Mouse (Mus musculus) urinary bladder, postnatal 10 days (tissue): ENCODE measurements at regions not wholly inside any gene's neighbourhood (a gene's known extent, or its start where the extent isn't known, plus 50 kb on each side); places are given as distances from the start of the nearest gene placed in this dataset.

Experiments used
- DNase-seq: peaks from one replicate; pipeline ENCODE4 v3.0.0; 2022; ENCODE audit warnings: low spot score

DNA sequence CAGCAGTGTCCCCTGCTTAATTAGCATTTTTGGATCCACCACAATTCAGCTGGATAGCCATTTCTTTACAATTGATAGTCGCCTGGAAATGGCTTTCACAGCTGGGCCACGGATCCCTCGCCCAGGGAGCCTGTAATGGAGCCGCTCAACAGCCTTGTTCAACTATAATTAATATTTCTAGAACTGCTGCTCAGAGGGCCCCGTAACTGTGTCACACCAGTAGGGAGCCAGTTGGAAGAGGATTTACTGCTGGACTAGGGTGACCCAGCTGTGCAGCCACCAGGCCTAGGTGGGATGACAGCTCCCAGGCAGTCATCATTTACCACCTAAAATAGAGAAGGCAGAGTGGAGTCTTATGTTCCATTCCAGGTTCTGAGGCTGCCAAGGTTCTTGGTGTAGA lies 529.2 kb downstream of the Nr2f2 start:
- DNase-seq, result no peak

GRCm38 (mm10) chr7:69827251-69827650 lies 539.3 kb downstream of the Nr2f2 start:
- DNase-seq, result no peak

- DNase-seq, result no peak
Observed at GRCm38 (mm10) chr7:69820570-69820969, 546.0 kb downstream of the Nr2f2 start.

- no peak for DNase-seq
Observed at GRCm38 (mm10) chr7:69812301-69812700, 554.2 kb downstream of the Nr2f2 start.

GRCm38 (mm10) chr7:69810873-69811272 lies 555.7 kb downstream of the Nr2f2 start:
- DNase-seq, result no peak

DNA sequence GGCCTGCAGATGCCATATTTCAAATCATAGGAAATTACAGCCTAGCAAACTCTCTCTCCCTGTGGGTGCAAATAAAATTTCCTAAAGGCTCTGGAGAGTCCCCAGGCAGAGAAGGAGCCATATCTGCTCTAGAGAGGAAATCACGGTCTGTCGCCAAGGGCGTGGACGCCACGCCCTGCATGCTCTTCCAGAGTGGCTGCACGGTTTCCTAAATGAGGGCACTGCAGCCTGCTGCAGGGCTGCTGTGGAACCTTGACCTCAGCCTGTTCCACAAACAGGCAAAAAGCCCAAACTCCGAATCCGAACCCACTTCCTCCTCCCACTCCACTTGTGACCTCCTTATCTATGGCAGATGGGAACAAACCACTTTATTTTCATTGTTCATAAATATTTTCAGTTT lies 559.3 kb downstream of the Nr2f2 start:
- DNase-seq, result no peak

GRCm38 (mm10) chr7:69770980-69771348 lies 595.6 kb downstream of the Nr2f2 start:
- DNase-seq, result no peak

GRCm38 (mm10) chr7:69770313-69770979 lies 596.1 kb downstream of the Nr2f2 start:
- DNase-seq, result no peak

- DNase-seq, result no peak
Observed at GRCm38 (mm10) chr7:69766451-69766850, 600.1 kb downstream of the Nr2f2 start.

GRCm38 (mm10) chr7:69740495-69740894 lies 626.0 kb downstream of the Nr2f2 start:
- DNase-seq, result no peak

DNA sequence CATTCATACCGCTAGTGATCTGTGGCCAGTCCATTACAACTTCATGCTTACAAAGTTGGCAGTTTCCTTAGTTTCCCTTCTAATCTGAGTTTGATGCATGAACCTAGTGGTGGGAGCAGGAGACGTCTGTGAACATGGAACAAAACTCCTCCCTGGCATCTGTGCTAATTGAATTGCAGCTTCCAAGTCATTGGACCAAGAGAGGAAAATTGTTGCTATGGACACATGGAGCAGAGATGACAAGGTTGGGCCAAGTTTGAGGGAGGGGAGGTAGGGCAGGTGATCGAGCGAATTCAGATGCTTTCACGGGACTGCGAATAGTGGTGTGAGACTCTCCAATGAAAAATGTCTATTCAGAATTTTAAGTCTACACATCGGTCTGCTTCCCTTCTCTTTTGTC lies 627.5 kb downstream of the Nr2f2 start:
- no peak for DNase-seq

DNA sequence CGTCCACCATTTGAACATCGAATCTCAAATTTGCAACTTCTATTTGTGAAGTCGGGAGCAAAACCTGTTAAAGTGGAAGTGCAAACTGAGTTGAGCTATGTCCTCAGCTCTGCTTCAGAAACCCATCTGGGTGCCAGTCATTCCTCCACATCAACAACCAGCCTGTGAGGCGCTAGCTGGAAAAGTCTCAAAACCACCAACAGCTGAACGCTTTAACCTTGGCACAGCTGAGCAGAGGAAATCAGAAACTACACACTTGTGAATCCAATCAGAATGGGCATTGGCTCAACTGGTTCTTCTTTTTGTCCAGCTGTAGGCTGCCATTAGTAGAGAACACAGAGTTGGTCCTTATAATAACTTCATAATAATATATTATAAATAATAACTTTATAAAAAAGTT lies 651.5 kb downstream of the Nr2f2 start:
- no peak for DNase-seq

DNA sequence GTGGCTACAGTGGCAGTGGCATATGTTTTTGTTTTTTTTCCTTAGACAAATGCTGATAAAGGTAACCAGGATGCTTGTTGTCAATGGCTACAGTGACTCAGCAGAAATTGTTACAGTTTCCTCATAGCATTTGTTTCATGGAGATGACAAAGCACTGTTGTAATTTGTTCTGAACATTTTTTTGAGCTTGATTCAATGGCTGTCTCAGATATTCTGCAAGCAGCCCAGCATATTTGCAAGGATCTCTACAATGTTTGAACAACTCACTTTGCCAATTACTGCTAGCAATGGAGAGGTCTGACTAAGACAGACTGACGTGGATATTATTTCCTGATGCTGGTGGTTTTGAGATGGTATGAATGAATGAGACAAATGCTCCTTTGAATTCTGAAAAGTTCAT lies 696.3 kb downstream of the Nr2f2 start:
- DNase-seq, result no peak

DNA sequence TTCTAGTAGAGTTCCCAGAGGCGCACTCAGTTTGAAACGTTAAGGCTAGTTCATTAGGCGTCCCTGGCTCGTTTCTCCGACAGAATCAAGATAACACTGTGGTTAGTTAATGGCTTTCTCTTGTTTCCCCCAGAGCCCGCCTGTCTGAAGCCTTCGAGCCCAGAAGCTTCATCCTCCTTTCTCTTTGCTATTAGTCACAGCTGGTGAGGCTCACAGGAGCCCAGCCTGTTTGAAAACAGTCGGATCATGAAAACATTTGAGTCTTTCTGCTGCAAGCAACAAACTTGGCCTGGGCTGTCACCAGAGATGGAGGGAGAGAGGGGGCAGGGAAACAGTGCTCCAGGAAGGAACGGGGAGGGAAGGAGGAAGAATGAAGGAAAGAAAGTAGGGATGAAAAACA lies 711.0 kb downstream of the Nr2f2 start:
- DNase-seq, result no peak

GRCm38 (mm10) chr7:69645449-69645848 lies 721.1 kb downstream of the Nr2f2 start:
- no peak for DNase-seq

GRCm38 (mm10) chr7:69641652-69642051 lies 724.9 kb downstream of the Nr2f2 start:
- DNase-seq, result no peak

DNA sequence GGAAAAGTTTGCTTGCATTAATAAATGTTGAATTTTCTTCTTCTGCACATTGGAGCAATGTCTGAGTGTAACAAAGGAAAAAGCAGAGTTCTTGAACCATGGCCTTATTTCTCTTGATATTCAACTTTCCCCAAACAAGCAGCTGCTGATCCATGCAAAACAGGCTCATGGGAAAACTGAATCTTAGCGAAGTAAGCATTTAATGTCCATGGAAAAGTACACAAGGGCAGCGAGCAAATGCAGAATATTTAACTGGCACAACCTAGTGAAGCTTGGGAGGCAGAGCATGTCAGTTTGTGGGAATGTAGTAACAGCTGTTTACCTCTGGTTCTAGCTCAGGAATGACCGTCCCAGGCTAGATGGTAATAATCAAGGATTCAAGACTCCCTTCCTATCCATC lies 766.7 kb downstream of the Nr2f2 start:
- DNase-seq, result no peak

GRCm38 (mm10) chr7:69585716-69586115 lies 780.8 kb downstream of the Nr2f2 start:
- DNase-seq, result no peak

- DNase-seq, result no peak
Observed at GRCm38 (mm10) chr7:69585131-69585530, 781.4 kb downstream of the Nr2f2 start.

GRCm38 (mm10) chr7:69584516-69584915 lies 782.0 kb downstream of the Nr2f2 start:
- no peak for DNase-seq

GRCm38 (mm10) chr7:69583901-69584300 lies 782.6 kb downstream of the Nr2f2 start:
- no peak for DNase-seq

- DNase-seq, result no peak
Observed at GRCm38 (mm10) chr7:69581668-69582067, 784.9 kb downstream of the Nr2f2 start.

DNA sequence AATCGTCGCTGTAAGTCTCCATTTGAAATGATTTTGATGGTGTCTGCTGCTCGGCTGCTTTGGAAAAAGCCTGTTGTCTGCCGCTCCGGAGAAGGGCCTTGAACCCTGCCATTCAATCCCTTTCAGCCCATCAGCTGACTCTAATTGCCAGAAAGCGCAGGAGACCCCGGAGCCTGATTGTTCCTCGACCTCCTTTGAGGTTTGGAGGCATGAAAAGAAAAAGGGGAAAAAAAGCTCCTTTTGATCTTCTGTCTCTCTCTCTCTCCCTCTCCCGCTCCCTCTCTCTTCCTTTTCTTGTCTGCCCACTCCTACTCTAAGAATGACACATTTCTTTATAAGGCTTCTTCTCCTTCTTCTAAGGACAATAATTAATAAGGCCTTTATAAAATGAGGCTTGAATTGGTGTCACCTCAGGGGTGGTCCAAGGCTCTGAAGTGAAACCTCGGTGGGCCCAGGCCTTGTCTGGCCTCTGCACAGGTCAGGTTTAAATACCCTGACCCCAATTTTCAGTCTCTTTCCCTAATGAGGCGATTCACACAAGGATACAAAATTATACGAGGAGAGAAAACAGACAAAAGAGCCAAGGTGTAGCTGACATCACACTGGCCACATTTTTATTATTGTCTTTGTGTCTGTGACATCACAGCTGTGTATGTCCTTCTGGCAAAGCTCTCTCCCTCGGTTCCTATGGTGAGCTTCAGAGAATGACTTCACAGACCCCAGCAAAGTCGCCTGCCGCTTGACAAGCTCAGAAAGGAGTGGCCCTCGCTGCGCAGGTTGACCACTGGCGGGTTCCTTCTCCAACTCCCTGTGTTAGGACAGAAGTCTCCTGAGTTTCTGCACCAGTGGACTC lies 787.4 kb downstream of the Nr2f2 start:
- DNase-seq, result no peak

DNA sequence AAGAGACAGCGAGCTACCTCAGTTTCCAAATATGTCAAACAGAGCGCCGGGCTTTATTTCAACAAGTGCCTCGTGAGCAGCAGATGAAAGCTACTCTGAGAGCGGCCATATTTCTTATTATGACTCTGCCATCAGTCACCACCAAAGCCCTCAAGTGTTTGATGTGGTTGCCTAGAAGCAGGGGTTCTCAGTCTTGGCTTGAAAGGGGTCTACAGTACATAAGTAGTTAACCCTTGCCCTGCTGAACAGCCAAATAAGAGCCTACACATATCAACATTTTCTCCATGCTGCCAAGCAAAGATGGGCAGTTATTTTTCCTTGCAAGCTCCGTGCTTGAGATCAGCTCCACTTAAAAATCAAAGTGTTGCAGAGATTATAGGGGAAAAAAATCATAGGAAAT lies 788.8 kb downstream of the Nr2f2 start:
- DNase-seq, result no peak
